Mouse (Mus musculus): ENCODE results near the gene Egf.

The Egf gene

DNA sequence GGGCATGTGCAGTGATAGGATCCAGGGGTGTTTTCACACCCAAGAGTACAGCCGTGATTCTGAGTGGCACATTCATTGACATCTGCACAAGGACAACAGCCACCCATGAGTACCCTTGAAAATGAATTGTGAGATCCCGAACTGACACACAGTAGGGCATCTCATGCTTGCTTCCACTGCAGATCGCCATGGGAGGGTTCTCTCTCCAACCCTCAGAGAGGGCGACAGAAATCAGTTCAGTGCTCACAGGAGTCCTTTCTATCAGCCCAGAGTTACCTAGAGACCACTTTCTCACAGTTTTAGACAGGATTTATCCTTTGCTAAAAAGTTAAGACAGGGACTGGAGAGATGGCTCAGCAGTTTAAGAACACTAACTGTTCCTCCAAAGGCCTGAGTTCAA lies 31.8 kb downstream of the Egf start:
- no peak for DNase-seq (ENCODE audit: low read depth, low spot score)

DNA sequence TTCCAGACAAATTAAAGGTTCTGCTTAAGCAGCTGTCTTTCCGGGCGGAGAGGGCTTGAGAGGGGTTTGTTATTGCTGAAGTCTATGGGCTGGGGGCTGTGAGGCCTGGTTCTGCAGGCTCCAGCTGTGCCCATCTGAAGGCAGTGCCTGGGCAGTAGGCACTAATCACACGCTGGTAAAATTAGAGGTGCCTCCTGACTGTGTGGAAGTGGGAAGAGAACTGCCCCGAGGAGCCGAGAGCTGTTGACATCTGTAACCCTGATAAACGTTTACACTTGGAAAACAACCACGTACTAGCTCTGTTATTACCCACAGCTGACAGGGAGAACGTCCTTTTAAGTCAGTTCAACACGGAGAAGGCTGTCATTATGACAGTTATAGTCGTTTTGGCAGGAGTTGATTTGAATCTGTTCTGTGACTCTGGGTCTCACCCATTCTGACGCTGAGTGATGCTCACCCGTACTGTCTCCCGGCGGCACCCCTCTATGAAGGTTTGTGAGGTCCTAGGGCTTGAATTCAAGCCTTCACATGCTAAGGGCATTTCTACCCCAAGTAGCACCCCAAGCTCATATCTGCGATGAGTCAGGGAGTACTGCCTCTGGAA lies 40.5 kb downstream of the Egf start:
- no peak for DNase-seq (ENCODE audit: low read depth, low spot score)

DNA sequence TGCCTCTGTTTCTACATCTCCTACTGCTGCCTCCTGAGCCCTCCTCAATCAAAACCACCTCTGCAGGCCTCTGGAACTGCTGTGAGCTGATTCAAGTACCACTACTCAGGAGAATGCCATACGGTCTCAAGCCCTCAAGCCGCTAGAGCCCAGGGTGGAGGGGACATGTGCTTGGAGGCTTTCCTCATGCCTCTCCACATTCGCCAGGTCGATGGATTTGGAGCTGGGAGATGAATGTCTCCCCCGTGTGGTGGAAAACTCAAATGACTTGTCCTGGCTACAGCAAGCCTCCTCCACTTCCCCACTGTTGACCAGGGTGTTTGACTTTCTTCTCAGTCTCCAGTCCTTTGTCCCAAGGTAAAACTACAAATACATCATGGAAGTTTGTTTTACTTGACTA lies 47.0 kb downstream of the Egf start:
- DNase-seq (ENCODE audit: low read depth, low spot score), result peak; percentile 33

DNA sequence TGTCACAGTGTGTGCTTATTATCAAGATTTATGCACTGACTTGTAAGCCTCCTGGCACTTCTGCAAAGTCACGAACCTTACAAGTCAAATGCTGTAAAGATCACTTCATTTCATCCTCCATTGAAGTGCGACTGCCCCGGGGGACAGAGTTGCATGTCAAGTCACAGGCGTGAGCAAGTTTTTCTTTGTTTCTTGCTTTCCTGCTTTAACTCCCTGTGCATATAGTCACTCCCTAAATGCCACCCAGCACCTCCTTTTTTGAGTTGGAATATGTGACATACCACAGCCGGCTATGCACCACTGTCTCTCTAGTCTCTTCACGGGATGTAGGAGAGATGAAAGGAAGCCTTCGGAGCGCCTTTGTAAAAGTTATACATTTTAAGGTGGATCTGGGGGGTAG lies 56.2 kb downstream of the Egf start:
- DNase-seq (ENCODE audit: low read depth, low spot score), result no peak

DNA sequence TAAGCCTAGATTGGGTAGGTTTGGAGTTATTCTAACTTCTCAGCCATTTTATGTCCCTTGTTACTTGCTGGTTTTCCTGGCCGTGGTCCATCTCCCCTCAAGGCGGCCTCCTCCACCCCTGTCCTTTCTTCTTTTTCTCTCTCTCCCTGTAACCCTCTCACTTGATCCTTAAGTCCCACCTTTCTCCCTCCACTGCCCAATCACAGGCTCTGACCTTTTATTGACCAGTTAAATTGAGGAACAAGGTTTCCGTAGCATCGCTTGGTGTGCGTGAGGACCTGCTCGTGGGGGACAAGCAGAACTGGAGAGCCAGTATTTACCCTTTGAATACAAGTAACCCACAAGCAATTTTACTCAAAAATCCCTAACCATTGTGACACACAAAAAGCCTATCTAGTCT lies 56.8 kb downstream of the Egf start:
- no peak for DNase-seq (ENCODE audit: low read depth, low spot score)

DNA sequence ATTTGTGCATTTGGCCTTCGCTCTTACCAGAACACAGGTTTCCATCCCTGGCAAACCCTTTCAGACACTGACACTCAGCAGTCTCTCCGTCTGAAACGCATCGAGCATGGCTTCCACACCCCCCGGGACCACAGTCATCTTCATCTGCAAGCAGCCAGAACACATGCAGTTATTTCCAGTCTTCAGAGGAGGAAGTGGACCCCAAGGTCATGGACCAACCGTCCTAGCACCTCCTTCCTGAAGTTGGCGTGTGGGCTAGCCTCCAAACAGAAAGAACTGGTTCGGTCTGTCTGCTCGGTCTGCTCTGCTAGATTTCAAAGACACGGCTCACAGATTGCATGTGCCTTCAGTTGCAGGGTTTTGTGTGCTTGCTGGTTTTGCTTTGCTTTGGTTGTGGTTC lies 57.4 kb downstream of the Egf start:
- no peak for DNase-seq (ENCODE audit: low read depth, low spot score)

DNA sequence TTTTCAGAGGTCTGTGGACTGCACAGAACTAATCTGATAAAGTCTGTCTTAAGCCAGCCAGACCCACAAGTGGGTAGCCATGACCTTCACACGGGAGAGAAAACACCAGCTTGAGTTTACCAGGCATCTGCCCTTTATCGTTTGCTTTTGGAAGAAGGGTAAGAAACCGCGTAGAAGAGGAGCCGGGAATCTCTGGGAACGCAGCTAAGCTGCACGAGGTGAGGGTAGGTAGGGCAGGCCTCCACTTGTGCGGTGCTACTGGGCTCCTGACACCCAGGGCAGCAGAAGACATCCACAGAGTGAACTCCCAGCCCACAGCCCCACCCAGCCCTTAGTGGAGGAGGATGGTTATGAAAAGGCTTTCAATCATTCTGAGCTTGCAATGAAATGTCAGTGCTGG lies 59.2 kb downstream of the Egf start:
- DNase-seq (ENCODE audit: low read depth, low spot score), result no peak

DNA sequence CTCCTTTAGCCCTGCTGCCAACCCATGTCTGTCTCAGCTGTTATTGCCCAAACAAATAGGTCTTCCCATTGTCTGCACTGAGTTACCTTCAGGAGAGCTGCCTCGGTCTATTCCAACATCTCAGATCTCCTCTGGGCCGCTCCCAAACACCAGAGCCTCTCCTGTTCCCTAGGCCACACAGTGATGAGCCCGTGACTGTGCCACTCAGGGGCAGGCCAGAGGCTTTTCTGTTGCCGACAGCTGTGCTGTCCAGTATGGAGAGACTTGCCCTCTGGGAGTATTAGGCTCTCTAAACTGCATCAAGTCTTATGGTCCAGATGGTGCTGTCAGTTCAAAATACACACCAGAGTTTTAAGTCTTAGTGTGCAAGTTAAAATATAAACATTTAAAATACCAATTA lies 61.5 kb downstream of the Egf start:
- DNase-seq (ENCODE audit: low read depth, low spot score), result no peak

DNA sequence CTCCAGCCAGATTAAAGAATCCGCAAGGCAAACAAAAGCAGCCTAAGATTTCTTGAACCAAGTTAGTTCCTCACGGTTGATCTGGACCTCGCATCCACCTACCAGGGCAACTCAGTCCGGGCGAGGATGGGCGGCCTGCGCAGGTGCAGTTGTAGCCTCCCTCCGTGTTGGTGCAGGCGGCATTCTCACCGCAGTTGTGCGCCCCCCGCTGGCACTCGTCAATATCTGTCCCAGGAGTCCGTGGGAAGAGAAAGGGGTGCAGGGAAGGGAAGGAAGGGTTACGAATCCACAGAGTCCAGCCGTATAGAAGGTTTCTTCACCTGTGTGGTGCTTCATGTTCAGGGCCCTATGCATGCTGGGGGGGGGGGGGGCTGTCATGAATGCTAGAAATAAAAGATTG lies 62.3 kb downstream of the Egf start:
- no peak for DNase-seq (ENCODE audit: low read depth, low spot score)

DNA sequence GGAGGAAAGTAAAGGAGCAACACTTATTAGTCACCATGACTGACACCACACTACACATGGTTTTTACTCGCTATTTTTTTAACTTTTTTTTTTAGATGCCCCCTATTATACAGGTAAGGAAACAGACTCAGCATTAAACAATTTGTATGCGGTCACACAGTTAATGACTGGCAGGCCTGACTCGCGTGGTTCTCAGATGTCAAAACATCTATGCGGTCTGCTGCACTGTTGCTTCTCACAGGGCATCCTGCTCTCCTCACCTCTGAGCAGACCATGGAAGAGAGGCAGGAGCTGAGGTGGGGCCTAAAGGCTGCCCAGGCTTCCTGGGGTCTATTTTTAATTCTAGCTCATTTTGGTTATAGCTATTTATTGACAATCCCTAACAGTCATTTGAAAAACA lies 67.7 kb downstream of the Egf start:
- no peak for DNase-seq (ENCODE audit: low read depth, low spot score)

DNA sequence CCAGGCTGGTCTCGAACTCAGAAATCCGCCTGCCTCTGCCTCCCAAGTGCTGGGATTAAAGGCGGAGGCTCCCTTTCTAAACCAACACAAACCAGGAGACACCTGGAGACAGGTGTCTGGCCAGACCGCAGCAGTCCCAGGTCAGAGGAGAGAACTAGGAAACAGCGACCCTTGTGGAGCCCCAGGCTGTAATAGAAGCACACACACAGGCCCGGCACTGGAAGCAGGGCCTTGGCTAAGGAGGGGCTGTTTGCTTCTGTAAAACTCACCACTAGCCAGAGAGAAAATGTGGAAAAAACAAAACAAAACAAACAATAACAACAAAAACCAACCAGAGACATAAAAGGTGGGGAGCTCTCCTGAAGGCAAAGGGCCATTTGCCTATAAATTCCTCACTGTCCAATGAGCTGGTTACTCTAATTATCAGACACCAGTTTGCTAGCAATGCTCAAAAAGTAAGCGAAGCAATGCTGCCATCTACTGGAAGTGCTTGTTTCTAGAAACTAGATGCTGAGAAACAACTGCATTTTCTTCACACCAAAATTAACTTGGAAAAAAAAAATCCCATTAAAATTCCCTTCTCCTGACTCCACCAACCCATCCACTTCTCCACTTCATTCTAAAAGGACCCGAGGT lies 68.3 kb downstream of the Egf start:
- peak; percentile 44 for DNase-seq (ENCODE audit: low read depth, low spot score)

DNA sequence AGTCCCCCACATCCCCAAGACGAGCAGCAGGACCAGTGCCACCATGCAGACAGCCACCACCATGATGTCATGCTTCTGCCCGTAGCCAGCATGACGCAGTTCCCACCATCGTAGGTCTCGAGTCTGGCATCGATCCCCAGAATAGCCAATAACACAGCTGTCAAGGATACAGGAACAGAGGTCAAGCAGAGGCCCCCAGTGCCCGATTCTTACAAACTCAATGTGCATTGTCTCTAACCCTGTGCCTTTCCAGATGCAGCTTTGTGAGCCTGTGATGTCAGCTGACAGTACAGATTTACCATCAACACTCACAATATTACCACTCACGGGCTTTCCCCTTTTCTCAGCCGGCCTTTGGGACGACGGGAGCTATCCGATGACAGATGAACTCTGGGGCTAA lies 68.9 kb downstream of the Egf start:
- DNase-seq (ENCODE audit: low read depth, low spot score), result no peak

DNA sequence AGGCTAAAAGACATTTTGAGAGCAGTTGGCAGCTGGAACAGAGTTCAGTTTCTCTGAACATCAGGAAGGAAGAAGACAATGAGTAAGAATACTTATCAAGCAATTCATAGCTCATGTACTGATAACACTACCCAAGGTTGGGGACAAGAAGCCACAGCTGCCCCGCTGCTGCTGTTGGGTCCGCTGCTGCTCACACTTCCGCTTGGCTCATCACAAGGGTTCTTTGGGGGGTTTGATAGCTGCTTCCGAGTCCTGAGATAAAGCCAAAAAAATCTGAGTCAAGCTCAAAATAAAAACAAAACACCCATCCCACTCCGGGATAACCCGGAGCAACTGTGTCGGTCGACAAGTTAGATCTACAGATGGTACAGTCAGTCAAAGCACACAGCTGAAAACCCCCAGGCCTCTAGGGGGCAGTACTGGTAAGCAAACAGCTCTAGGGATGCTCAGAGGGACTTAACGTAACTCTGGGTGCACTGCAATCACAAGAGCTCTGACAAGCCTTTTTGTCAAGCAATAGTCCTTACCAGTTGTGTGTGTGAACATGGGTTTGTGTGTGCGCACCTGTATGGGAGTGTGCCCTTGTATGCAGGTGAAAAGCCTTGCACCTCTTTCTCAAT lies 71.9 kb downstream of the Egf start:
- DNase-seq (ENCODE audit: low read depth, low spot score), result no peak

DNA sequence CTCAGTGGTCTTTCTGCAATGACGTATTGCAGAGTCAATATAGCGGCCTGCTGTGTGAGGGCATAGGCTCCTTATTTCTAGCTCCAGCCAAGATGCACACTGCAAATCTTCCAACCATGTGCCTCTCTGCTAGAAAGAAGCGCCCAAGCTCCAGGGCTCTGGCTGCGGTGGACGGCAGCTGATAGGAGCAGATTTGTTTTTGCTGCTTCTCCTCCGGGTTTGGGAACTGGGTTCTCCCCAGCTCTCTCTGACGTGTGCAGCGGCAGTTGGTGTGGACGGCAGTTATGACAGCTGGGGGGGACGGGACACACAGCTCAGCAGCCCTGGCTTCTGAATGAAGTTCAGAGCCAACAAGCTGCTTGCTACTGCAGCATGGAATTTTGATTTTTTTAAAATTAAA lies 72.7 kb downstream of the Egf start:
- peak; percentile 41 for DNase-seq (ENCODE audit: low read depth, low spot score)

DNA sequence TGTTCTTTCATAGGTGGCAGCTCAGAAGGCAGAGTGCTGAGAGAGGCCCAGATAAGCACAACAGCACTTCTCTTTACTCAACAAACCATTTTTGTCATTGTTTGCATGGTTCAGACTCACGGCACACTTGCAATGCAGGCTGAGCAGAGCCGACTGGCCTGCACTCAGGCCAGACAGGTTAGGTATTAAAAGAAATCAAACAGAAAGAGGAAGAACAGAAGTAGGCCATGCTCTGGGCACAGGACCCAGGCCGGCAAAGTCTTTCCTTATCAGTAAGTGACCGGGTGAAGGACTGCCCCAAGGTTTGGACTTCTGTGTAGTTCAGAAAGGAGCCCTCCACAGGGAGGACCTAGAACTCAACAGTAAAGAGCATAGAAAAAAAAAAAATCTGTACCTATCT lies 73.3 kb downstream of the Egf start:
- DNase-seq (ENCODE audit: low read depth, low spot score), result no peak

DNA sequence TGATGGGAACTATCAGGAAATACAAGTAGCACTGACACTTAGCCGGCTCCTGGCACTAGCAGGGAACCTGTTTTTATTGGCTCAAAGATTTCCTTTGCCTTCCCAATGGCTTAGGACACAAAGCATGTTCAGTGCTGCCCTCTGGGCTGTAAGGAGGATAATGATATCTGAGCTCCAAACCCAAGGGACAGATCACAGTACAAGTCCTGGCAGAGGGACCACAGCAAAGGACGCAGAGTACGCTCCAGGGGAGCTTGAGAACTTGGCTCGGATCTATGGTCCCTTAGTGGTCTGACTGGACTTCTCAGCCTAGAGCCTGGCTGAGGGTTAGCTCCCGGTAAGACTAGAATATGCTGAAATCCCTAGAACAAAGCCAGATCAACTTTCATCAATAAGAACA lies 74.9 kb downstream of the Egf start:
- DNase-seq (ENCODE audit: low read depth, low spot score), result peak; percentile 17

DNA sequence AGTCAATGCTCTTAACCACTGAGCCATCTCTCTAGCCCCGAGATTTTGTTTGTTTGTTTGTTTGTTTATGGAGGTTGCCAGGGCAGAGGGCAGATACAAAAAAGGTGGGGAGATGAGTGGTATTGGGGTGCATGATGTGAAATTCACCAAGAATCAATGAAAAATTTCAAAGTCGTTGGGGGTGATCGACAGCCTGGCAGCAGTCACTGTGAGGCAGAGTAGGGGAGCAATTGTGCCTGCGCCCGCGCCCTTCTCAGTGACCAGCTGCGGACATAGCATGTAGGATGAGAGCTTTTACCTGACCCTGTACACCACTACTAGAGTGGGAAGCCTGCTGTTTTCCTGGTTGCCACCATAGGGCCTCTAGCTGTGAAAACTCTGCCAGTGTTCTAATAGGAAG lies 79.2 kb downstream of the Egf start:
- no peak for DNase-seq (ENCODE audit: low read depth, low spot score)

DNA sequence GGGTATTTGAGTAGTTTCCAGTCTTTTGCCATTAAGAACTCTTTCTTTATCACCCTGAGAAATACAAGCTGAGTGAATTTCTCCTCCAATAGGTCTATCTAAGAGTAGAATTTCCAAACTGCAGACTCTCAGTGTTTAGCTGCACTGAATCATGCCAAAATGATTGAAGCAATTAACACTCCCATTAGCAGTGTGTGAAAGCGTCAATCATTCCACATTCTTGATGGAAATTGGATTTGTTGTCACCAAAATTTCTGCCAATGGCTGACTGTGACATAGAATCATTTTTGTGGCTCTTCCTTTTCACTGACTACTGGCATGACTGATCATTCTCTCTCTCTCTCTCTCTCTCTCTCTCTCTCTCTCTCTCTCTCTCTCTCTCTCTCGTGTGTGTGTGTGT lies 91.2 kb downstream of the Egf start:
- DNase-seq (ENCODE audit: low read depth, low spot score), result no peak

DNA sequence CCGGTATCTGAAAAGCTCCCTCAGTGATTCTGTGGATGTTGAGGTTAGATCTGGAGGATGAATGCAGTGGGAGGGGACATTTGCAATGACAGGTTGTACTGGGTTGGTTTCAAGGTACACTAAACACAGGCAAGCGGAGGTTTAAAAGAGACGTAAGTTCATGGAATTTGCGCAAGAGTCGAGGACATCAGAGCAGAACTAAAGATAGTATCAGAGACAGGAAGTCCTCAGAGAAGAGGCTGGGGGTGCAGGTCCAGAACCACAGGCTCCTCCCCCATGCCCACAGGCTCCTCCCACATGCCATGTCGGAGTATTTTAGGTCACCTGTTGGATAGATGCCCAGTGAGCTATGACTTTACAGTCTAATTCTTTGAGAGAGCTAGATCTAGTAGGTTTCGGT lies 96.3 kb downstream of the Egf start:
- DNase-seq (ENCODE audit: low read depth, low spot score), result no peak

DNA sequence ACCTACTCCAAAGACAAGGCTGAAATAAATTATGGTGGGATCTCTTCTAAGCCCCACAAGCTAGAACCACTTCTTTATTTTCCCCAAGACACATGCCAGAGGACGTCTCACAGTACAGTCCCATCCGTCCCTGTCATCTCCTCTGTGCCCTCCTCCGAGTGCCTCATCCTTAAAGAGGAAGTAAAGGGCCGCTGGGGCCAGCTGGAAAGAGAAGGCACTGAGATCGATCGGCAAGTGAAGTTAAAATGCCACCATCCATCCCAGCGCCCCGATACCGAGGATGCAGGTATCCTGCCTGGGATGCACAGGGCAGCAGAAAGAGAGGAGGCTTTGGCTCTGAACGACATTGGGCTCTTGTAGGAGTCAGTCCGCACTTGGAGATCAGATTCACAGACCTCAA lies 97.3 kb downstream of the Egf start:
- DNase-seq (ENCODE audit: low read depth, low spot score), result no peak

DNA sequence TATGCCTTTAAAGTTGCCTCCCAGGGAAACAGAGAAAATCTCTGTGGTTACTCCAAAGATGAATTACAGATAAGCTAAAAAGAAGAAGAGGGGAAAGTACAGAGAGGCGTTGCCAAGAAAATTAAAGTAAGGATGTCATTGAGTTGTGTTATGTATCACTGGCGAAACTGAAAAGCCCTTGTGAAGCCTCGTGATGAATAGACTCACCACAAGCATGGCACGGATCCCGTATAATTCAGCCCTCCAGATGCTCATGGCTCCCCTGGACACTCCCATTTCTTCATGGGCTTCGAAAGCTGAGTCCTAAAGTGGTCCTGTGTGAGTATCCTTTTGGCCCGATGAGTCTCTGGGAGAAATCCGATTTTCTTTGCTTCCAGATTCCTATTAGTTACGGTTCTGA lies 97.9 kb downstream of the Egf start:
- no peak for DNase-seq (ENCODE audit: low read depth, low spot score)

DNA sequence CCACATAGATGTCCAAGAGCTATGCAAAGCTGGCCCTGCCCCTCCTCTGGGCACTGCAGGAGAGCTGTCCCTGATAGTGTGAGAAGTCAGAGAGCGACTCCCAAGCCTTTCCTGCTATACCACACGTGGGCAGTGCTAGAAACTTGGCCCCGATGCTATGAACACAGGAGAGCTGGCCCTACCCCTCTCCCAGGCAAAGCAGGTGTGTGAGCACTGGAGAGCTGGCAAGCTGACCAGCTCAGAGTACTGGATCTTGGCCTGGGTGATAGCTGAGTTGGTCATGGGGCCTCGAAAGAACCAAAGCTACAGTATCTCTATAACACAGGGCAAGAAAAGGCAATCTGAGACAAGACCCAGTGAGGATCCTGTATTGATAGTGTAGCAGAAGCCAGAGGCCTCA lies 98.6 kb downstream of the Egf start:
- no peak for DNase-seq (ENCODE audit: low read depth, low spot score)

DNA sequence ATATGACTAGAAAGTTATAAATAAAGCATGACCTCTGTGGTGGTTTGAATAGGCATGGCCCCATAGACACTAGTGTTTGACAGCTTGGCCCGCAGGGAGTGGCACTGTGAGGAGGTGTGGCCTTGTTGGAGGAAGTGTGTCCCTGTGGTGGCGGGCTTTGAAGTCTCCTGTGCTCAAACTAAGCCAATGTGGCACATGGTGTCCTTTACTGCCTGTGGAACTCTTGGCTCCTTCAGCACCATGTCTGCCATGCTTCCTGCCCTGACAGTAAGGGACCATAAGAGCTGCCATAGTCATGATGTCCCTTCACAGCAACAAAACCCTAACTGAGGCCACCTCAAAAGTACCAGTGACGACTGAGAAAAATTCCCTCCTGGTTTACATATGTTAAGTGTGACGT lies 102.6 kb downstream of the Egf start:
- DNase-seq (ENCODE audit: low read depth, low spot score), result no peak

DNA sequence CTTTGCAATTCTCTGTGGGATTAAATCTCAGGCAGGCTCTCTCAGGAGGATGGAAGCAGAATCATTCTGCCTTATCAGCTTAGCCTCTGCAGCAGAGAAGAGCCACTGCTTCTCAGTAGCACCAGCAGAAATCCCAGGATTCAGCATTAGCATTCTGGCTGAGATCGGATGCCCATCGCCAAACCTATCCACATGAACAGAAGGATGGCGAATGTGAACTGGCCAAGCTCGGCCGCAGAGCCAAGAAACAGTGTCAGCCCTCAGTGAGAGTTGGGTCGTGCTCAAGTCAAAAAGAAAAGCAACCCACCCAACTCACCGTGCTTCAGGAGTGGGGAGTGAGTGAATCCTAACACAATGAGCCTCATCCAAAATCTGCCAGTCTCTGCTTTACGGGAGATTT lies 103.4 kb downstream of the Egf start:
- DNase-seq (ENCODE audit: low read depth, low spot score), result no peak

Data from telencephalon, adult 2 months (tissue).